Mouse (Mus musculus) megakaryocyte, adult 5-6 weeks (primary cell): ENCODE measurements at regions not wholly inside any gene's neighbourhood (a gene's known extent, or its start where the extent isn't known, plus 50 kb on each side); places are given as distances from the start of the nearest gene placed in this dataset.

Source experiments
- ATAC-seq: 2 replicates; pipeline ENCODE4 v1.8.0; 2016; ENCODE audit warnings: mild to moderate bottlenecking, inconsistent platforms; ENCODE audit not compliant: poor library complexity, severe bottlenecking

DNA sequence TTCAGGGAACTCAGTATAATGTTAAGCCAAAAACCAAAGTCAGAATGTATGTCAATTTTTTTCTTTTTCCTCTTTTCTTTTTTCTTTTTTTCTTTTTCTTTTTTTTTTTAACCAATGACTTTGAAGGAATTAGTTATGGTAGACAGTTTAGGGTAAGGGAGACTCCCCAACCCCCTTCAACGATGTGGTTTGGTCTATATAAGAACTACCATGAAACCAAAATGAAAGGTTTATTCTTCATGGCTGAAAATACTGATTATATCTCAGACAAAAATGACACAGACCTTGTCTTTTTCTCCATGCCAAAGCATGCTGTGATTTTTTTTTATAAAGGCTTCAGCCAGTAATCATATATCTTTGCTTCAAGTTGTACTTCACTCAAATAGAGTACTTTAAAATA lies 526.7 kb downstream of the Ptprc start:
- ATAC-seq: no peak

DNA sequence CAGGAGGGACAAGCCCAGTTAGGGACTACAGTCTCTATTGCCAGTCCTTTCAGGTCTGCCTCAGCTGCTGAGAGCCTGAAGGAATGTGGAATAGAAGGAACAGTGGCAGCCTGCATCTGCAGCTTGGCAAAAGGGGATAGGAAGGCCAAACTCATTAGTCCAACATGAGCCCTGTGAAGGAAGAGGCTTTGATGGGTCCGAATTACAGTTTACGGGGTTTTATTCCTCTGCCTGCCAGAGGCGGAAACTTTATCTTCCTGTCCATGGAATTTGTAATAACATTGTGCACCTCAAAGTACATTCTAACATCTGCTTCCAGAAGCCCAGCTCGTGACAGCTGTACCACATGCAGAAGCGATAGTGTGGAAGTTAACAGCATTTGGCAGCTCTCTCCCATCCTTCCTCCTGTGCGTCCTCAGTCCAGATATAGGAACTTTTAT lies 530.9 kb downstream of the Ptprc start:
- no peak for ATAC-seq

DNA sequence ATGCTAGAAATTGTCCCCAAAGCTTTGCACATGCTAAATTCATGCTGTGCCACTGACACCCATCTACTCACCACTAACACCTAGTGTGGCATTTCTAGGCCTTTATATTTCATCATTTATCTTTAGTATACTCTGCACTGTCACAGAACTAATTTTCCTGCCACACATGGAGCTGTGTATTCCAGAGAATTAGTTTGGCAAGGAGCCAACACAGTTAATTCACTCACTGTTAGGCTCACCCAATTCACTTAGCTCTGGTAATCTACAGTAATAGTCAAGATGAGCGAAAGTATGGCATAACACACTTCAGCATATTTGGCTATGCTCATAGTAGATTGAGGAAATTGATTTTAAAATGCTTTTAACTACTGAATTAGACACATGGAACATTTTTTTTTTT lies 532.0 kb downstream of the Ptprc start:
- no peak for ATAC-seq

DNA sequence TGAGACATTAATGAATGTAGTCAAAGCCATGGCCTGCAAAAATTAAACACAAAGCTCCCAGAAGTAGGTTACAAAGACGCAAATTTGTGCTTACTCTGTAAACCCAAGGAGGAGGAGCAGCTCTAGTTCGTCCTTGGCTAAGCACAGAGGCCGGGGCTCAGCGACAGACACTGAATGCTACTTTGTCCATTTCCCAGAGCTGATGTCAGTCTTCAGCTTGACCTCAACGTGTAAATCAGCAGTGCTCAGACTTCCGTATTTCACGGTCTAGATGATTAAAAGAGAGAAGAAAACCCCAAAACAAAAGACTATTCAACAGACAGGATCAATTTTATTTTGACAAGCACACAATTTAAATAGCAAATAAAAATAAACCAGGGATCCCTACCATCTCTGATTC lies 534.7 kb downstream of the Ptprc start:
- no peak for ATAC-seq

DNA sequence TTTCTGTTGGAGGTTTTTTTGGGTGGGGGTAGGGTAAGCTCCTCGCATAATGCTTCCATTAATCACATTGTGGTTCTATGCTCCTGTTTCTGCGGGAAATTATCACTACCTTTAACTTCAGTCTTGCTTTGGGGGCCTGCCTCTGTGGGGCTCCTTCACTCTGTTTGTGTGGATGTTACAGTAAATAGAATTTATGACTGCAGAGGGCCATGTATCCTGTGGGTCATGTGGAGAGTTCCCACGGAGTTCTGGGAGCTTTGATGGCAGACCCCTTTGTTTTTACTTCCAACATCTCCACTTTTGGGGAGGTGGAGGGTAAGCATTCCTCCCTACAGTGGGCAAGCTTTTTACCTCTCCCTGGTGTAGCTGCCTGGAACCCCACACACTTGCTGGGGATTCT lies 538.6 kb downstream of the Ptprc start:
- ATAC-seq: no peak

DNA sequence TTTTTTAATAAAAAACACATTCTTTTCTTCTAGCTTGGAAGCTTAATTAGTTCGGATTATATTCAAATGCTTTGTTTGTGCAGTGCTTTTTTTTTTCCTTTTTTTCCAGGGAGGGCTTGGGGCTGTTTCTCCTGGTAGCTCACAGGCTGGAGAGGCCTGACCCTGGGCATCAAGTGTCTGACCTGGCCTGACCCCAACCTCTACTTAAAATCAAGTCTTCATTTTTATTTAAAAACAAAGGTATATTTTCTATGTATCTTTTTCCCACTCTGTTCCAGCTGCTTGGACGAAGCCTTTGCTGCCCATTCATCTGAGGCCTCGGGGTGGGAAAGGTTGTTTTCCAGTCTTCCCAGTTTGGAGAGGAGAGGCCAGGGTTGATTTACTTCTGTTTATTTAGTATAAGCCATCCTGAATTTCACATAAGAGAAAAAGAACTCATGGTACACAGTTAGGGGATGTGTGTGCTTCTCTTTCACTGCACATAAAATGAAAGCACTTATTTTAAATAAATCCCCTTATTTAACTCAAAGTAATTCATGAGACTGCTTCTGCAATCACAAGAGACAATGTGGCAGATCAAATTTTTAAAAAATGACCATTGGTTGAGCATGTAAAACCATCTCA lies 539.1 kb downstream of the Ptprc start:
- no peak for ATAC-seq

DNA sequence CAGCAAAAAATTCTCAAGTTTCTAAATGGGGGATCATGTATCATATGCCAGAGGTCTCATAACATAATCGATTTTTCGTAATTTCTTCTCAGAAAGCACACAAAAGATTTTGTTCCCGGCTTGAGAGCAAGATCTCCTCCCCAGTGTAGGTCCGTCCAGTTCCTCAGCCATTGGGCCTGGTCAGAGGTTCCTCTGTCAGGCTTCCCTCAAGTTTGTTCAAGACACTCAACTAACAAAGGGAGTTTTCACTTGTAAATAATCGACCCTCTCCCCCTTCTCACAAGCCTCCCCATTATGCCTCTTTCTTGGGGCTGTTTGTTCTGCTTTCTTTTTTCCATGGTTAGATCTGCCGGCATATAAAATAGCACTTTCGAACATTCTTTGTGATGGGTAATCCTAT lies 539.7 kb downstream of the Ptprc start:
- ATAC-seq: no peak

DNA sequence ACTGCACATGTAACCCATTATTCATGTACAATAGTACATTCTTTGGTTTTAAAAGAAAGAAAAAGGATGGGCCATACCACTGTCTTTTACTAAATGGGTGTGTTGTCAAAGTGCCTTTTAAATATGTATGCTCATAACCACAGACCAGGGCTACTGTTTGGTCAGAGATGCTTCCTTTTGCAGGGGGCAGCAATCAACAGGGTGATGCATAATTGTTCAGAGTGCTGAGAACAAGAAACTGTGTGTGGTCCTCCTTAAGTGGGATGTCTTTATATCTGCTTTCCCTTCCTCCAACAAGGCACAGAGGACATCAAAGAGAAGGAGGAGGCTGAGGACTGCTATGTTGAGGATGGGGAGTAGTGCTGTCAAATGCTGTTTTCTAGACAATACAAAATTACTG lies 544.0 kb downstream of the Ptprc start:
- no peak for ATAC-seq

DNA sequence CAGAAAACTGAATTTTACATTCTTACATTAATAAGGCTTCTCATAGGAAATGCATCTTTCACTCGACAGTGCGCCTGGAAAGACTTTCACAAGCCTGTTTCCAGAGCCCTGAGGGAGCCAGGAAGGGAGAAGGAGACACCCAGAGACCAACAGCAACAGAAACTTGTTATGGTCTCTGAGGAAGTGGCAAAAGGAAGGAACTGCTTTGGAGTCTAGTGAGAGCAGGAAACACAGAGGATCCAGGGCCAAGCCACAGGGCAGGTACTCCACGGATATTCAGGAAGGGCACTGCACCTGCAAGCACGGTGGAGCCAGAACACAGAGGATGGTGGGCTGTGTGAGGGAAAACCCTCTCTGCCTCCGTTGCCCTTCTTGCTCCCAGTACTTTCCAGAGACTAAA lies 554.8 kb downstream of the Ptprc start:
- peak; percentile 63 for ATAC-seq

DNA sequence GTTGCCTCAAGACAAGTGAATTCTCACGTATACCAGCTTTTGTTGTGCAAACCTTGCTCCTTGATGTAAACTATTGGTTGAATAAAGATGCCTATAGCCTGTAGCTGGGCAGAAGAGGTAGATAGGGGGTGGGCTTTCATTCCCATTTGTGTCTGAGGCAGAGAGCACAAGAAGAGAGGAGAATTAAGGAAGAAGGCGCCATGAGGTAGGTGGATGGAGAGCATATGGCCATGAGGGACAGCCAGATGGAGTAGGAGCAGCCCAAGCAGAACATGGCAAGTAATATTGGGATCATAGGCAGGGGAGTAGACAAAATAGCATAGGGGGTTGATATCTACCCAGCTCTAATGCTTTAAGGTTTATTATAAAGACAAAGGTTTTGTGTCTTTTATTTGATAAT lies 557.3 kb downstream of the Ptprc start:
- no peak for ATAC-seq

DNA sequence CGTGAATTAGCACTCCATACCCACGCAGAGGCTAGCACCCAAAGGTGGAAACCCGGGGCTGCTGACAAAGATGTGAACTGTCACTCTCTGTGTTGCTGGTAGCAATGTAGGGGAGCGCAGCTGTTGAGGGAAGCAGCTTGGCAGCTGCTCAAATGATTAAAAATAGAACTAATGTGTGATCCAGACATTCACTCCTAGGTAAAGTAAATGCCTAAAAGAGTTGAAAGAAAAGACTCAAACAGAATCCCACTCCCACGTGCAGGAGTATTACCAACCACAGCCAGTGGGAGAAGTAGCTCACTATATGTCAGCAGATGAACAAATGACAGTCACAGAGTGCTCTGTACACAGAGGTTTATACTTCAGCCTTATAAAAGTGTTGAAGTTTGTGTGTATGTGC lies 558.0 kb downstream of the Ptprc start:
- no peak for ATAC-seq

DNA sequence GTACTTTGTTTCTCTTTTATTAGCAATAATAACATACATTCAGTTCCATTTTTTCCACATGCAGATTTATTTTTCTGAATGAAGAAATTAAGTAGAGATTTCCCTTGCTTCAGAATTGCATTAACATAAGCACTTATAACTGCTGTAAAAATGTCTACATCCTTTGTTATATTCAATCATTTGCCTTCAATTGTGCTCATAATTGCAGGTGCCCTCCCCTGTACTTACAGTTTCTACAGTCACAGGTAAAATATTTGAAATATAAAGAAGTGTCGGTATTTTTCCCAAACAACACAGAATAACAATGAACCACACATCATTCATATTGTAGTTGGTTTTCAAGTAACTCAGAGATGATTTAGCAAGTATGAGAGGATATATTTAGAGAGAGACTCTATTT lies 568.8 kb downstream of the Ptprc start:
- ATAC-seq: no peak

DNA sequence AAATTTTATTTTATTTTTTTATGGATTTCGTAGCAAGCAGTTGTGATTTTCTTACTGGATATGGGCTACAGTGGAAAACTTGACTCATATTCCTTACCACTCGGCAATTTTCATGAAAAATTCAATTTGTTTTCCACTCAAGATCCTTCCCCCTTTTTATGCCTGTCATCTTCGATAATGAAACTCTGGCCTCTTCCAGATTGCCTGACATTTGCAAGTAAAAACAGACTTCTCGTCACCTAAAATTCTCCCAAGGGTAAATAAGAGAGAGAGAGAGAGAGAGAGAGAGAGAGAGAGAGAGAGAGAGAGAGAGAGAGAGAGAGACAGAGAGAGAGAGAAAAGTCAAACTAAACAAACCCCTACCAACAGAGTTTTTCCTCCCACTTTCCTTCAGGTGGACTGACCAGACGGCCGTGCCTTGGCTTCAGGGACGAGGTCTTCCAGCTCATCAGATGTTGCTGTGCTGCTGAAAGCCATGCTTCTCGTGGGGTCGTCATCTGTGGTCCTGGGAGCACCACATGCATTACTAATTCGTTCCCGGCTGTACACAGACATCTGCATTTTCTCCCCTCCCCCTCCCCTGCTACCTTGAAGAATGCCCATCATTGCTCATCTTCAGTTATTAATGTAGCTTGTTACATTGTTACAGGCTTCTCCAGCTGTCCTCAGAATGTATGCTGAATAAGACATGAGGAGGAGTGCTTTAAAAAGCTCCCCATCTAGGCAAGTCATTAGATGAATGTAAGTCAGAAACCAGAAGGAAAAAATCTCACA lies 569.4 kb downstream of the Ptprc start:
- ATAC-seq: no peak

DNA sequence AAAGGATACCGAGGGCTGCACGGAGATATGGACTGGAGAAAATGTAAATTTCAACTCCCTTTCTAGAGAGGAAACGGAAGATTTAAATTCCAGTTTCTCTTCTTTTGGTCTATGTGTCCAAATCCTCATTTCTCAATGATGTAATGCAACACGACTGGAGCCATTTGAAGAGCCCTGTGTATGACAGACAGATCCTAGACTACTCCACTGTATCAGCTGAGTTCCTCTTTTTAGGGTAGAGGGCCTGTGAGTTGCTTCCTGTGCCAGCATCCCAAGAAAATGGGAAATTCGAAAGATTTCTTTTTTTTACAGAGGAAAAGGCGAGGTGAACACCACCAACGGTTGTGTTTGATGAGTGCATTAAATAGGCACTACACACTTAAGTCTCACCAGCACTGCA lies 581.8 kb downstream of the Ptprc start:
- ATAC-seq: peak; percentile 83

DNA sequence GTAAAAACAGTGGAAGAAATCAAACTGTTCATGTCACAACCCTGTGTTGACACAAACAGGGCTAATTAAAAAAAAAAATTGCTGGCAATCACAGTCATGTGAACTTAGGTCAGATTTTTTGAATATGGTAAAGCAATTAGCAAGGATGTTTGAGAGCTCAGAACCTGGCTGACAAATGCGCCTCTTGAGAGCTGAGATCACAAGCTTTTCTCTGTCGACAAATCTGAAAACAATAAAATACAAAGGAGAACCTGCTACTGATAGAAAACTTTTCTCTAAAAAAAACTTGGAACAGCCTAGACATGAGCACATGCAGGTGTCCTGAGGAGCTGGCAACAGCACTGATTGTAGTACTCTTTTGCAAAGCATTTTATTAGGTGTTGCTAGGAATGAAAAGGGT lies 583.6 kb downstream of the Ptprc start:
- ATAC-seq: no peak

DNA sequence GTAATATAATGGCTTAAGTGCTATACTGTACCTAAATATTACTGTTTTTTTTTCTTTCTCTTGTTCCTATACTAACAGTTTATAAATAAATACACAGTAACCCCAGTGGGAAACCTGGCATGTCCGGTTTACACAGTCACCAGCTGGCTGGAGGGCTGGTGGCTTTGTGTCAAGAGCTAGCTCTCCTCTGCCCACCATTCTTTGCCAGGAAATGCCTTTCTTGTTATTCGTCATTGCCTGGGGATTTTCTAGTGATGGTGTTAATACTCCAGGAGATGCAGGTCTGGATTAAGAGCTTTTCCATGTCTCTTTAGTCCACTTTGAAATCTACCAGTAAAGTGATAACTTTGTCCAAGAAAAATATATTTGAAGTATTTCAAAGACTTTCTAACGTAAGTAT lies 584.2 kb downstream of the Ptprc start:
- no peak for ATAC-seq

DNA sequence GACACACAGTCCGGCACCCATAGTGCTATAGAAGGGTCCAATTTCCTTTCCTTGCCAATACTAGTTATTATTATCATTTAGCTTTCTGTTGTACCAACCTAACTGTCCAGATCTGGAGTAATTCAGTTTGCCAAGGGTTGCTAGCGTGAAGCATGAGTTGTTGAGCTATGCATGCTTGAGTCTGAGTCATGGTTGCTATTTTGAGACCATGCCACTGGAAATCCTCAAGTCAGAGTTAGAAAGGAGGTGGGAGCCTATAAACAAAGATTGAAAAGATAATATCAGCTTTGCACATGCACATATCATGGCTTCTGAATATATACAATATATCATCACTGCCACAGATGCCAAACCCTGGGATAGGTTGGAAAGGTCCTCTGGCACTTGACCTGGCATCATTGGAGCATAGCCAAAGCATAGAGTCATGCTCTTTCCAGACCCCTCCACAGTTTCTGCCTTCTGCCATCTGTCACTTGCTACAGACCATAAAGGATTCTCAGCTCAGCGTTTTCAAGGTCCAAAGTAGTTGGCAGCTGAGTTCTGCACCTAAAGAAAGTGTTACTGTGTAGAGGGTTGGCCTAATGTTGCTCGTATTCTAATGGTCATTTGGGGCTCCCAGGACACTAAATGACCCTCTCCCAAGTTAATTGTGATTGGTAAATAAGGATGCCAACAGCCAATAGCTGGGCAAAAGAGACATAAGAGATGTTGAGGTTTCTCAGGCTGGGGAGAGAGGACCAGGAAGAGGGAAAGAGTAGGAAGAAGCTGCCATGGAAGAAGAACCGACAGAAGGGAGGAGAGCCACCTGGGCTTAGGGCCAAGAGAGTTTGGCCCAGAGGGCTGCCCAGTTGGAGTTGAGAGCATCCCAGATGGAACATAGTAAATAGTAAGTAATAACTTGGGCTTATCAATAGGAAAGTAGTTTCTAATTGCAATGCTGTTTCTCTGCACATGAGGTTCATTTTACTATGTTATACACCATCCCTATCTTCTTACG lies 586.9 kb downstream of the Ptprc start:
- no peak for ATAC-seq

DNA sequence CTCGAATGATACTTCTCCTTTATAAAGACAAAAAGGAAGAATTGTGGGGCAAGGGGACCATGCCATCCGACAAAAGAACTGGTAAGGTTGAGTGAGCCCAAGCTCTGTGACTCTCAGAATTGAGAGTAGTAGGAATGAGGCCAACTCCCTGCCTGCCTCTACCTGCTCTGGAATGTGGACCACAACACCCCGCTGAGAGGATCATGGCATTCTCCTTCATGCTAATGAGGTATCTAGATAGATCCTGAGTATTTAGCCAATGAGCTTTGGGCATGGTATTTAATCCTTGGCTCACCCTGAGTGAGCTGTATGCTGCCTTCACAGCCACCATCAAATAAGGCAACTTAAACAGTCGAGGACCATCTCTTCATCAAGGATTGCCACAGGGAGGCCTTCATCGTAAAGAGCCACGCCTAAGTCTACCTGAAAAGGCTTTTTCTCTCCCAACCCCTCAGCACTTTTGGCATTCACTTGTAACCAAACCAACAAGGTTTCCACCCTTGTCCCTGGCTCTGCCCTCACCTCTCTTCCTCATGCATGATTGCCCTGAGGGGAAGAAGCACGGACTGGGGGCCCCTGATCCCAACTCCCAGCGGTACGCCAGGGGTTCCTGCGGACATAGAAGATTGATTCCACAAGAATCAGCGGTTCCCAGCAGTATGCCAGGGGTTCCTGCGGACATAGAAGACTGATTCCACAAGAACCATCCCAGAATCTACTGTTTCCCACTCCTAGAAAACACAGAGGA lies 587.9 kb downstream of the Ptprc start:
- ATAC-seq: no peak

DNA sequence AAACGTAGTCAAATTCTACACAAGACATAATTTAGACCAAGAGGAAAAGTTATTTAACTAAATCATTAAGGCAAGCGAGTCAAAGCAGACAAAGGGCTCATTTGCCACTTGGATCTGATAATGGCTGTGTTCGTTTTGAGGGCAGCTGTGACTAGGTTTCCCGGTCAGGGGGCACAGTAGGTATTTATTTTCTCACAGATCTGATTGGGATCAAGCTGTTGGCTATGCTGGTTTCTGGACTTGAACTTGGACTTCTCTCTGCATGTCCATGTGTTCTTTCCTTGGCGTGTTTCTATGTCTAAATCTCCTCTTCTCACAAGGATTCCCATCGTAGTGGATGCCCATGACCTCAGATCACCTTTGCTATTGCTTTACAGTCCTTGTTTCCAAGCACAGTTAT lies 590.8 kb downstream of the Ptprc start:
- no peak for ATAC-seq

DNA sequence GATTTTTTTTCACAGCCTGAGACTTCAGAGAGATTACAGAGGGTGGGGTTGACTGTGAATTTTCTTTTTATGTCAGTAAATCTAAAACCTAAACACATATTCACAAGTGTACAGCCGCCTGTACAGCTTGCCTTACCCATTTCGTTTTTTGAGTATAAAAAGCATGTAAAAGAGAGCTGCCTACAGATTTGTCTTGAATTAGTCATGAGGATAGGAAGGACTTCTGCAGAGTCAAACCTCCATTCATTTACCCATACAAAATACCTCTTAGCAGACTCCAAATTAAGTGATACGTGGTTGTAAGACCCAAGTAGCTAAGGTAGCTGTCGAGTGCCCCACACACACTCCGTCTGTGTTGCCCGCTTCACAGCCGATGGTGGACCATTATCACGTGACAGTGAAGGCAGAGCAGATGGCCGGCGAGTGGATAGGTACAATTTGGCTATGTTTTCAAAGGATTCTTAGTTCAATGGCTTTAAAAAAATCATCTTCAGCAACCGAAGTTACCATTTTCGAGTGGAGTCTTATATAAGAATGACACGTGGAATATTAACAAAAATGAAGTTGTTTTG lies 591.3 kb downstream of the Ptprc start:
- no peak for ATAC-seq

DNA sequence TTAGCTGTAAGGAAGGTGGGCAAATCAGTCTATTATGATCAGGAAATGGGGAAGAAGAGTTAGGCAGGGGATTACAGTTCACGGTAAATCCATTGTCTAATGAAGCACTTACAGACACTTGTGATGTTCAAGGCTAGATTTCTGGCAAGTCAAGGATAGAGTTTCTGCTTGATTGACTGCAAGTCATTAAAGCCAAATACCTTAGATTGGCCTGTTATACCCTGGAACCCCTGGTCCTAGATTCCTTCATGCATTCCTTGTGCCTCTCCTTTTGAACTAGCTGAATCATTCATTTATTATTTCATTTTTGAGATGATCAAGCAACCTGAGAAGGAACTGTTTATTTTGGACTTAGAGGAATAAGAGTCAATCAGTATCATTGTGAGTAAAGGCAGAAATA lies 597.9 kb downstream of the Ptprc start:
- no peak for ATAC-seq
